Mouse (Mus musculus) bone marrow macrophage, adult 2 months (primary cell): ENCODE results near the gene Gpr183.

Experiments used
- CTCF ChIP-seq: IDR thresholded peaks from 2 replicates; pipeline ENCODE4 v1.5.1; 2012; ENCODE audit warnings: low read depth, mild to moderate bottlenecking, low read length, moderate library complexity
- POLR2A ChIP-seq: IDR thresholded peaks from 2 replicates; pipeline ENCODE4 v1.6.1; 2012; ENCODE audit warnings: mild to moderate bottlenecking, low read depth, low read length, borderline replicate concordance

GRCm38 (mm10) chr14:122002224-122002623 is 37.2 kb upstream of the Gpr183 start:
- TF ChIP-seq POLR2A (no peak), CTCF (no peak)
